Mouse (Mus musculus): Measurements from ENCODE around the gene Pdxp.

Pdxp gene

DNA sequence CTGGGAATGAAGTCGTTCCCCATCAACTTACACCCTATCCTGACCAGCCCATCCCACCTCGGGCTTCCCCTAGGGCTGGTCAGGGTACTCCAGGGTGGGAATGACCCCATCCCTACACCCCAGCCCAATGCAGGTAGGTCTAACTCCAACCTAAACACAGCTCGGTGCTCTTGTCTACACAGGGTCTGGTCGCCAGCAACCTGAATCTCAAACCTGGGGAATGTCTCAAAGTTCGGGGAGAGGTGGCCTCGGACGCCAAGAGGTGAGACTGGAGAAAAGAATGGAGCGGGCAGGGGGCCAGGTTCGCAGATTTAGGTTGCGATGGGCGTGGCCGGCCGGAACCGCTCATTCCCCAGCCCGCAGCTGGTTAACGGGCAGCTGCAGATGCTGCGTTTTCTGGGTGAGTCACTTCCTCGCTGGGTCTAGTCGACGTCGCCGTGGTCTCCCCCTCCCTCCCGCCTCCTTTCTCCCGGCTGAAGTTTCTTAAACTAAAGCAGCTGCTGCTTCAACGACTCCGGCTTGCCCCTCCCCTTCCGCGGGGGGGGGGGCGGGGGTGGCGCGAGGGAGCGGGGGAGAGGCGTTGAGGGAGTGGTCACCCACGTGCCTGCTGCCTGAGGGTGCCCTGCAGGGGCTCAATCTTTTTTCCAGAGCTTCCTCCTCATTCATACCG lies 14.2 kb downstream of the Pdxp start:
- peak; percentile 39 for DNase-seq (ENCODE audit: low spot score)

DNA sequence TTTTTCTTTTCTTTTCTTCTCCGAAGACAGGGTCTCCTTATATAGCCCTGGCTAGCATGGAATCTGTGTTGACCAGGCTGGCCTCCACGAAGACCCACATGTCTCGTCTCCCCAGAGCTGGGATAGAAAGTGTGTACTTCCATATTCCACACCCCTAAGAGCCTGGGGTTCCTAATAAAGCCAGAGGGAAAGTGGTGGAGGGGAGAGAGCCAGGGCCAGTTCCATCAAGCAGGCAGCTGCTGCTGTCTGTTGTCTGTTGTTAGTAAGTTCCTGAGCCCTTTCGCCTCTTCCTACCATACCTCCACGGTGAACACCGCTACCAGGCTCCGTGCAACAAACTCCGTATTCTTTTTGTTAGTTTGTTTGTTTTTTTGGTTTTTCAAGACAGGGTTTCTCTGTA lies 14.8 kb downstream of the Pdxp start:
- DNase-seq (ENCODE audit: low spot score), result no peak

DNA sequence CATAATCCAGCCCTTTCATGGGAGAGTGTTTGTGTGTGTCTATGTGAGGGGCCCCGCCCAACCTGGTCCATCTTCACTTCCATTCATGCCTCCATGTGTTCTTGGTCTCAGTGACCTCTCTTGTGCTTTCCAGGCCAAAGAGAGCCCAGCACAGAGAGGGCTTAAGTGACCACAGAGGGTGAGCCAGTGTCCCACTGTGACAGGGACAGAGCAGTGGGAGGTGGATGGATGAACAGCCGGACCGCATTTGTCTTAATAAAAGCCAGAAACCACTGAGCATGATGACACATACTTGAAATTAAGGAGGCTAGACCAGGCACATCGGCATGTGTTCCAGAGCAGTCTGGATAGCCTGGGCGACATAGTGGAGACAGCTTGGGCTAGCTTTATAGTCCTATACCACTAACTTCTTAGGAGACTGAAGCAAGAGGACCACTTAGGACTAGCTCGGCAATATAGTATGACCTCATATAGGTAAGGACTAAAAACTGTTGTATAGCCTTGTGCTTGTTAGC lies 16.5 kb downstream of the Pdxp start:
- no peak for DNase-seq (ENCODE audit: low spot score)

DNA sequence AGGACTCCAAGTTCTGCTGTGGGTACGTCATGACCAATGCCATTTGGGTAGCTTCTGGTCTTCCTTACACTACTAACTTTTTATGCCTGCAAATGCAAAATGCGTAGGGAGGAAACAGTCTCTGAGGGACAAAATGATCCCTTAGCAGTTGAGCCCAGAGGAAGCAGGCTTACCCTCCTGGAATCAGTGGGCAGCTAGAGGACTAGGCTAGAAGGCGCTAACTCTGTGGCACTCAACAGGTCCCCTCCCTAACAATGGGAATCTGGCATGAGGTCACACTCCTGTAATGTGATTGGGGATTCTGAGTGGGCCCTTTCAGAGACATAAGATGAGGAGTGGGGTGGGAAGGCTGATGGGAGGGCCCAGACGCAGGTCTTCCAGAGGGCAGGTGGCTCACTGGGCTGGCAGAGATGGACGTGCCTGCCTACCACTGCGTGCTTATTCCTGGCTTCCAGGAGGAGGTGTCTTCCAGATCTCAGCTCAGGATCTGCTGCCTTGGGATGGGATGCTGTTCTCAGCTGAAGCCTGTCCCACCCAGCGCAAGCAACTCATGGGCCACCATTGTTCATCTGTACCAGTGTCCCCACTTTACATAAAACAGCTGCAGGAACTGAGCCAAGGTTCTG lies 17.2 kb downstream of the Pdxp start:
- no peak for DNase-seq (ENCODE audit: low spot score)

DNA sequence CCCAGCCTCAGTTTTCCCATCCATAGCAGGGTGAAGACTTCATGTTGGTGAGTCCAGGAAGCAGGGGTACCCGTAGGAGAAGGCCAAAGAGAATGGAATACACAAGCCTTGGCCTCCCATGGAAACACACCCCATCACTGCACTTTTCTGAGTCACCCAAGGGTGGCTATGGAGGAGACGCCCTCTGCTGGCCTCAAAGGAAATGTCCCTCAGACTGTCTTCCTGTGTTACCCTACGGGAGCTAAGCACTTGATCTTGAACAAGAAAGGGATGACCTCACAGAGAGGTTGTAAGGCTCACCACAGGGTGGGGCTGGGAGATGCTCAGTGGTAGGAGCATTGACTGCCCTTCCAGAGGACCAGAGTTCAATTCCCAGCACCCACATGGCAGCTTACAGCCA lies 17.9 kb downstream of the Pdxp start:
- DNase-seq (ENCODE audit: low spot score), result no peak

DNA sequence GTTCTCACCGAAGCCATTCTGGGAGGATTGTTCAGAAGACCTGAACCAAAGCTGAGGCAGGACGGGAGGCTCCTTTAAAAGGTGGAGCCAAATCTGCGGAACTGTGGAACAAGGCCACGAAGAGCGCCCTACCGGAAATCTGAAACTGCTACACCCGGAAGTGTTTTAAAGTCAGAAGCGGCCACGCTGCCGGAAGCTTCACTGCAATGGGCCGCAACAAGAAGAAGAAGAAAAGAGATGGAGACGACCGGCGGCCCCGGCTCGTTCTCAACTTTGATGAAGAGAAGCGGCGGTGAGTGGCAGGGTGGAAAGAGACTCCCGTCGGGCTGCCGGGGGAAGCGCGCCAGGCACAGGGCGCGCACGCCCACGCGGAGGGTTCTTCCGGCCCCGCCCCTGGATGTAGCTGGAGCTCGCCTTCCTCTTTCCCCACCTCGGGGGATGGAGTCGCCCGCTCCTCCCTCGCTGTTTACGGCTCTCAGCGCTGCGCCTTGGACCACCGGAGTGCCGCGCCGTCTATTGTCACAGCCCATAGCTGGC lies 21.1 kb downstream of the Pdxp start, which contains the start of gene Nol12:
Gene Nol12 (plus strand): TSS at position 150 of the 537 bp plus-strand sequence.
- DNase-seq (ENCODE audit: low spot score), result no peak

DNA sequence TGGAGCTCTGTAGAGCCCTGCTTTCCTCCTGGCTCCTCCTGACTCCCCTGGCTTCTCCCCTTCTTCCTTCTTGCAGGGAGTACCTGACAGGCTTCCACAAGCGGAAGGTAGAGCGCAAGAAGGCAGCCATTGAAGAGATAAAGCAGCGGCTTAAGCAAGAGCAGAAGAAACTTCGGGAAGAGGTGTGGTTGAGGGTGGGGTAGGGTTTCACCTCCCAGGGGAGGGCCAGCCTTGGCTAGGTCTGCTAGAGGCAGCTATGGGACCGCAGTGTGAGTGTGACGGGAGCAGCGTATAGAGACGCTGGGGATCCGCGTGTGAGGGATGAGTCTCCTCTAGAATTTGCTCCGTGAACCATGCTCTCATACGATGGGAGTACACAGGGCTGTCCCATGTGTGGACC lies 22.7 kb downstream of the Pdxp start:
- no peak for DNase-seq (ENCODE audit: low spot score)

DNA sequence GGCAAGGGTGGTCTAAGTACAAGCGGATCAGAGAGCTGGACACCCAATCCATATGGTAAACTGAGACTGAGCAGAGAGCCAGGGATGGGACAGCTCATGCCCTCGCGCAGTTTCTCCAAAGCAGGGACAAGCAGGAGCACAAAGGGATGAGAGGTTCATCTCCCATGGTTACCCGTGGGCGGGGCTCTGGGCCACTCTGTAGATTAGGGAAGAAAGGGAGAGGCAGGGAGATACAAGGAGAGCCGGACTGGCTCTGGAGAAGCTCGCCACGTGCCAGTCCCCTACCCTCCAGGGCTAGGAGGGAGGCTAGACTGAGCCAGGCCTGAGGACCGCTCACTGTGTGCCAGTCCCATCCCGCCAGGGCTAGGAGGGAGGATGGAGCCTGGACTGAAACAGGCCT lies 23.6 kb downstream of the Pdxp start:
- DNase-seq (ENCODE audit: low spot score), result no peak

DNA sequence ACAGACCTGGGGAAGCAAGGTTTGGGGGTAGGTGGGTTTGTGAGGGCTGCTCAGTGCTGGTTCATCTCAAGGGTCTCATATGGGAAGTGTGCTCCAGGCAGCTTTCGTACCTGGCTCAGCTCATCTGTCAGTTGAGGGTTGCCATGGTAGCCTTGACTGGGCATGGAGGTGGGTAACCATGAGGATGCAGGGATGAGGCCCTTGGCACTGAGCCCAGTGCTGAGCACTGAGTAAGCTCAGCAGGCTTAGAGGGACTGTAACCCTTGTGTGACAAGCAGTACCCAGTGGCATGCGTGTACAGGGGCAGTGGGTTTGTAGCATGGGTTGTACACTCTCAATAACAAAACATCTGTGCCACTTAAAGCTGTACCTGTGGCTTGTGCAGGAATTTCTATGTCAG lies 24.2 kb downstream of the Pdxp start:
- no peak for DNase-seq (ENCODE audit: low spot score)

DNA sequence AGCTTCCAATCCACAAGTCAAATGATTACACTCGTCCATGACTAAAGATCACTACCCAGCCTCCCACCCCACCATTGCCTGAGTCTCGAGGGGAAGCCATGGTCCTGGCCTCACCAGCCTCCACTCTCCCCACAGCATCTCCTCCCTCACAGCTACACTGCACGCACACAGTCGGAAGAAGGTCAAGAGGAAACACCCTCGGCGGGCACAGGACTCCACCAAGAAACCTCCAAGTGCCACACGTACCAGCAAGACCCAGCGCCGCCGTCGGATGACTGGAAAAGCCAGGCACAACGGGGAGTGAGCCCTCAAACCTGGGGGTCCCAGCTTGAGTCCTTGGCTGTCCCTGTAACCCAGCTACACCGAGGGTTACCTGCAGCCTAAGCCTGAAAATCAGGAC lies 26.6 kb downstream of the Pdxp start:
- DNase-seq (ENCODE audit: low spot score), result no peak

DNA sequence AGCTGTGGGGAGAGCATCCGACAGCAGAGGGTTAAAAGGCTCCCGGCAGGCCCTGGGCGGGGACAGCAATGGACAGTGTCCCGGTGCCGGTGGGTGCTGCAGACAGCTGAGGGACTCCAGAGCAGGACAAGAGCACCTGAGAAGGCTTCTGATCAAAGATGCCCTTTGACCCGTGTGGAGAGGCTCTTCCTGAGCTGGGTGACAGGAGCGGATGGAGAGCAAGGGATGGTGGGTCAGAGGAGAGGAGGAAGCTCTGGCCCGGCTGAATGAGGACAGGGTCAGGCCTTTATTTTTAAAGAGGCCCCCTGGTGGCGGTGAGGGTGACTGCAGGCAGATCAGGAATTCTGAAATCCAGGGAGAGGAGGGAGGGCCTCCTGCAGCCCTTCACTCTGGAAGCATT lies 28.9 kb downstream of the Pdxp start:
- peak; percentile 35 for DNase-seq (ENCODE audit: low spot score)

DNA sequence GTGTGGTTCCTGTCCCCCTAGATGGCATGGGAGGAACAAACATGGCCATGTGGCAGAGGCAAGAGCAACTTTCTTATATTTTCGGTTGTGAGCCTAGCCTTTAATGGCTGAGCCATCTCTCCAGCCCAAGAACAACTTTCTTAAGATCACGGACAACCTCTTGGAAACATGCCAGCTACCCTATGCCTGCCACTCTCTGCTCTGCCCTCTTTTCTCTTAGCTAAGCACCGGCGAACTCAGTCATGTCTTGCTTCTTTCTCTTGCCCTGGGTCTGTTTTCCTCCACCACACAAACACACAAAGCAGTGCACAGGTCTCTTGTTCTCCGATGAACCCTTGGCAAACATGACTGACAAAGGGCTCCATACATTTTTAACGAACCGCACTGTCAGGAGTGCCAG lies 32.5 kb downstream of the Pdxp start:
- no peak for DNase-seq (ENCODE audit: low spot score)

DNA sequence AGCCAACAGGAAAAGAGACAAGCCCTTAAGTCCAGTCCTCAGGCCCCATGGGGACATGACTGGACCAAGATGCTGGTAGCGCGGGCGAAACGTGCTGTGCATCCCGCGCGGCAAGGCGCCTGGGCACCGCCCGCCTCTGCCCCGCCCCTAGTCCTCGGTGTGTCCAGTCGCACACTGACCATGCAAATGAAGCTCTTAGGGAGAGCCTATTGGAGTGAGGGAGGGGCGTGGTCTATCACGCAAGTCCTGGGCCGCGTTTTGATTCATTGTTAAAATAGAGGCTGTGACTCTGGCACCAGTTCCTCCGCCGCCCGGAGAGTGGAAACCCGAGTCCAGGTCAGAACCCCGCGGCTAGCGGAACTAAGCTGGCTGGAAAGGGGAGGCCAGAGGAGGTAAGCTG lies 33.9 kb downstream of the Pdxp start, which contains the start of gene Triobp:
Gene Triobp (plus strand): TSS at position 68 of the 400 bp plus-strand sequence.
- DNase-seq (ENCODE audit: low spot score), result peak; percentile 38

DNA sequence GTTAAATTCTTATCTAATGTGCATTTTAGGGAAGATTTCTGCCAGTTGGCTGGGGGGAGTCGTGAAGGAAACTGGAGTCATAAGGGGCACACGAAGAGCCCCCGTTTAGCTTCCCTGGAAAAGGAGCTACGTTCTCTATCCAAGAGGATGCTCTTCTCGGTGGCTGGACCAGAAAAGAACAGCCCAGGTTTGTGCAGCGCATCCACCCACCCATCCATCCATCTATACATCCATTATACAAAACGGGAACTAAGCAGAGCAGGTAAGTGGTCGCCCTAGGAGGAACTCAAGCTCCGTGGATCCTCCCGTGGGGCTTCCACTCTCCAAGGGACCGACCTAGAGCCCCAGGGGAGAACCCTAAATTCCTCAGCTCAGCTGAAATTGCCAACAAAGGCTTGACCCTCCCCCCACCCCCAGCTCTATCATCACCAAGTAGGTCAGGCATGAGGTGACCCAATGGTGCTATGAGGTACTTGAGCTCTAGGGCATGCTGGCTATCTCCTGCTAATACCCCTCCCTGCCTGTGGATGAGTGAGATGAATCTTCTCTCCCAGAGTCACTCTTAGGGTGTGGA lies 34.5 kb downstream of the Pdxp start:
- DNase-seq (ENCODE audit: low spot score), result no peak

DNA sequence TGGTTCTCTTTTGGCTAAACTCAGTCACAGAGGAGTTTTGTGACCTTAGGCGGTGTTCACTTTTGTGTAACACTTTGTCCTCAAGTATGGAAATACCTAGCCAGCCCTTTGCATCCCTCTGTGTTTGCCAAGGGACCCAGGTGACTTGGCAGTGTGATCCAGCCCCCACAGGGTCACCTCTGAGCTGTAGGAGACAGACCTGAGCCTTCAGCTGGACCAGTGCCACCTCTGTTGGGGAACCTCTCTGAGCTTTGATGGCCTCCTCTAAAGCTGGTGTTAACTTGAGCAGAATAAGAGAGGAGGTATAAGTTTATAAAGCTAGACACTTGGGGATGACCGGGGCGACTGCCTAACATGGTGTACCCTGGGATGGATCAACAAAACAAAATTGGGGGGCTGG lies 35.2 kb downstream of the Pdxp start:
- DNase-seq (ENCODE audit: low spot score), result no peak

DNA sequence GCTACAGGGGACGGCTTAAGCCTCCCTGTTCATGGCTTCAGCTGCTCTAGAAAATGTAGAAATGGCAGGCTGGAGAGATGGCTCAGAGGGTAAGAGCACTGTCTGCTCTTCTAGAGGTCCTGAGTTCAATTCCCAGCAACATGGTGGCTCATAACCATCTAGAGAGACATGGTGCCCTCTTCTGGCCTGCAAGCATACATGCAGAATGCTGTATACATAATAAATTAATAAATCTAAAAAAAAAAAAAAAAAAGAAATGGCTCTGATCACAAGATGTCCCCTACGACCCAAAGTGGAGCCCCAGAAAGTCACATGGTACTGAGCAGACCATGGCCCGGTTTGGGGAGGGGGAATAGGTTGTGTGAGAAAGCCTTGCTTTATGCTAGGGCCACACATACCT lies 41.9 kb downstream of the Pdxp start:
- no peak for DNase-seq (ENCODE audit: low spot score)

DNA sequence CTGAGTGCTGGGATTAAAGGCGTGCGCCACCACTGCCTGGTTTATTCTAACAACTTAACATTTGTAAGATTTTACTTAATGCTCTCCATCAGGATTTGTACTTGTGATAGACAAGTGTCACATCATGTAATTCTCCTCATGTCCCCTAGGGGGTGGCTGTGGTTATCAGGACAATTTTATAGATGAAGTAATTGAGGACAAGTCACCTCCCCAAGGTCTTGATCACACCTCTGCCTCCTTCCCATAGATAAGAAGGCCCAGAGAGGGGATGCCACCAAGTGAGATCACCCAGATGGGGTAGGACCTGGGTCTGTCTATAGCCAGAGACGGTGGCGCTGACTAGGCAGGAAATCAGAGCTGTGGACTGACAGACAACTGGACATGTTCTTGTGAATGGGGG lies 42.6 kb downstream of the Pdxp start:
- DNase-seq (ENCODE audit: low spot score), result no peak

DNA sequence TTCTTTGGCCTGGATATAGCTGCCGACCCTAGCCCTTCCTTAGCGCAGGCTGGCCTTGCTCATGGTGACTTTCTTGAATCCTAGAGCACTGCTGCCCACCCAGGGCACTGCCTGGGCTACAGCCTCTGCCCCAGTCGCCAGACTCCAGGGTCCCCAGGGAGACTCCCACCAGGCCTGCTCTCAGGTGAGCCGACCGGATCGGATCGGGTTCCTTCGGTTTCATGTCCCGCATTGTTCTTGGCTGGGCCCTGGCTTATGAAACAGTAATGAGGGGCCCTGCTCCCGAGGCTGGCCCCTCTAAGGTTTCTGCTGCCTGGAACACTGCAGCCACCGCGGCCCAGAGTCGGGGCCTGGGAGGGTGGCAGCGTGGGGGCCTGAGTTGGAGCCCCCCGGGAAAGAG lies 43.3 kb downstream of the Pdxp start:
- DNase-seq (ENCODE audit: low spot score), result no peak

DNA sequence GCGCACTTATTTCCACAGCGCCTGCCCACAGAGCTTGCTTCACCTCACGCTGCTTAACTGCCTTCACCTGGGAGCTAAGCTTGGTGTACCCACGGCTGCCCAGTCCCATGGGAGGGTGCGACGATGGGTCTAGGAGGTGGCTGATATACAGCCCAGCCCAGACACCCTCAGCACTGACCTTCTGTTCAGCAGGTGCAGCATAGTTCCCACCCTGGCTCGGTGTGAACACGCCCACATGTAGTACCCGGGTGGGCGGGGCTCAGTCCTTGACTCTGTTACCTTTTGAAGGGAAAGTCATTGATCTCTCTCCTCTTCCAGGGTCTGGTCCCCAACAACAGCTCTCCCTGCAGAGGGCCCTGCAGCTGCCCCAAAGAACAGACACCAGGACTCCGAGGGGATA lies 45.8 kb downstream of the Pdxp start:
- DNase-seq (ENCODE audit: low spot score), result no peak

DNA sequence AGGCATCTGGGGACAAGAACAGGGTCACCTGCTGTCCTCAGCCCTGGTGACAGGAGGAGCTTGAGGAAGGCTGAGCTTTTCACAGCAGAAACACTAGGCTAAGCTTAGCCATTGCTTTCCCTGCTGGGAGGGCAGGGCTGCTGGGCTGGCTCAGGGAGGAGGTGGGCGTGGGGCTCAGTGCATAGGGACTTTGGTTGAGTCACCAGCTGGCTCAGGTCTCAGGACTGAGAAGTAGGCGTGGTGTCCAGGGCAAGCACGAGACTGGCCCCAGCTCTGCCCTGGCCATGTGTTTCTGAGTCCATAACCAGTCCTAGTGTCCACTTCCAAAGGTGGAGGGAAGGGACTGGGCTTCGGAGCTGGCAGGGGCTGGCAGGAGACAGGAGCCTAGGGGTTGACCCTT lies 46.4 kb downstream of the Pdxp start:
- no peak for DNase-seq (ENCODE audit: low spot score)

DNA sequence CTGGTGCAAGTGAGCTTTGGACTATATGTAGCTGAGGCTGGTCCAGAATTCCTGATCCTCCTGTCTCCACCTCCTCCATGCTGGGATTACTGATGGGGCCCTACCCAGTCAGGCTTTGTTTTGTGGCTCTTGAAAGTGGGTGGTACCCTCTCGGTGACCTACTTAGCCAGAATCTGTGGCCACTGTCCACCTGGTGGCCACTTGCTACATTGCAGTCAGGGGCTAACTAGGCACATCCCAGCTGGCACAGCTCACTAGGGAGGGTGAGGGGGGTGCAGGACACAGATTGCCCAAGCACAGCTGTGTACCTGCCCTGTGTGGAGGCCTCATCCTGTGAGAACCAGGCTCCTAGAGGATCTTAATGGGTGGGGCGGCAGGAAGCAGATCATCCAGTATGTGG lies 49.2 kb downstream of the Pdxp start:
- DNase-seq (ENCODE audit: low spot score), result no peak

All from urinary bladder, postnatal 10 days (tissue).